Mouse (Mus musculus): ENCODE measurements at regions not wholly inside any gene's neighbourhood (a gene's known extent, or its start where the extent isn't known, plus 50 kb on each side); places are given as distances from the start of the nearest gene placed in this dataset. TPM values are rescaled to one million over a fixed set of nuclear protein-coding genes. Genes with fewer than 3 reads are reported as not detected.

DNA sequence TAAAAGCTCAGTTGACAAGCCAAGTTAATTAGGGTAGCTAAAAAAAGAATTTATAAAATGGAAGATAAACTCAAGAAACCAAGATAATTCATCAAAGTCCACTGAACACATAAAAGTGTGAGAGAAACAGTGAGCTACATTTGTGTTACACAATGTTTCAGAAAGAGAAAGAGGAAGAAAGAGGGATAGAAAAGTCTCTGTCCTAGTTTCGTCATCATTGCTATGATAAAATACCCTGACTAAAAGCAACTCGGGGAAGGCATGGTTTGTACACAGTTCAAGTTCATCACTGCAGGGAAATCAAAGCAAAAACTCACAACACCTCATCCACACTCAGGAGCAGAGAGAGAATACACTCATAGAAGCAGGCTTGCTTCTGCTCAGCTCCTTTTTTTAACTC lies 548.9 kb downstream of the Utrn start:
- Histone ChIP-seq H3K36me3 (ENCODE audit: control insufficient read depth, insufficient read depth, low read length) (no peaks in the 10 kb centered on the region), H3K27me3 (ENCODE audit: control insufficient read depth, insufficient read depth, low read length) (no peaks in the 10 kb centered on the region), H3K4me3 (ENCODE audit: low read length) (no peak overlapping the region), H3K9me3 (ENCODE audit: control insufficient read depth, low read length) (no peaks in the 10 kb centered on the region), H3K9ac (ENCODE audit: low read depth, low read length) (no peak overlapping the region), H3K4me2 (replicated peaks; ENCODE audit: low read depth, low read length) (no peak overlapping the region), H3K27ac (ENCODE audit: low read depth, low read length) (no peak overlapping the region), H3K4me1 (ENCODE audit: control insufficient read depth, insufficient read depth, low read length) (no peaks in the 10 kb centered on the region)
- WGBS: 78% methylated on average over 2 of the region's 2 CpGs
- ATAC-seq (ENCODE audit: low FRiP score, low TSS enrichment): no peak

Small RNA genes lying in the stretch of these regions (microRNA-seq; reads per million reads assigned to microRNA genes)
- gene Gm22194: not detected
